Mouse (Mus musculus) lung, postnatal 0 days (tissue): ENCODE data around the gene Hnmt. TPM values are rescaled to one million over a fixed set of nuclear protein-coding genes. Genes with fewer than 3 reads are reported as not detected.
"Not testable (repeated sequence)": the region's sequence is repeated elsewhere in the genome, so short reads cannot be mapped to it uniquely, and the experiment has no call there.

Experiments used
- ATAC-seq: fragments of 200-750 bp; cut with Nextera tagmentation; 2 replicates; pipeline ENCODE4 v1.8.0; 2017; ENCODE audit warnings: moderate library complexity
- DNase-seq: peaks from one replicate; pipeline ENCODE4 v3.0.0-alpha.2; 2016; ENCODE audit warnings: low spot score
- H3K27ac ChIP-seq: fragments of 300-500 bp; sonication (generic); 2 replicates; pipeline ENCODE4 v1.5.1; 2014; ENCODE audit warnings: antibody characterized with exemption, mild to moderate bottlenecking, low read length, mixed read lengths
- H3K27me3 ChIP-seq: fragments of 300-500 bp; sonication (generic); replicated peaks from 2 replicates; pipeline ENCODE4 v1.6.1; 2014; ENCODE audit warnings: low read length, mixed read lengths; ENCODE audit not compliant: insufficient read depth
- H3K36me3 ChIP-seq: fragments of 300-500 bp; sonication (generic); 2 replicates; pipeline ENCODE4 v1.6.1; 2014; ENCODE audit warnings: low read length, mixed read lengths; ENCODE audit not compliant: insufficient read depth
- H3K4me1 ChIP-seq: fragments of 300-500 bp; sonication (generic); 2 replicates; pipeline ENCODE4 v1.6.1; 2014; ENCODE audit warnings: antibody characterized with exemption, low read depth, low read length, mixed read lengths; ENCODE audit not compliant: insufficient read depth
- H3K4me2 ChIP-seq: fragments of 300-500 bp; sonication (generic); replicated peaks from 2 replicates; pipeline ENCODE4 v1.6.1; 2014; ENCODE audit warnings: low read depth, mild to moderate bottlenecking, low read length, moderate library complexity, mixed read lengths
- H3K4me3 ChIP-seq: fragments of 300-500 bp; sonication (generic); 2 replicates; pipeline ENCODE4 v1.5.1; 2014; ENCODE audit warnings: low read depth, low read length
- H3K9ac ChIP-seq: fragments of 300-500 bp; sonication (generic); replicated peaks from 2 replicates; pipeline ENCODE4 v1.6.1; 2014; ENCODE audit warnings: low read depth, mild to moderate bottlenecking
- H3K9me3 ChIP-seq: fragments of 300-500 bp; sonication (generic); 2 replicates; pipeline ENCODE4 v1.6.1; 2016; ENCODE audit warnings: low read length, mixed read lengths
- CTCF ChIP-seq: IDR thresholded peaks from 2 replicates; pipeline ENCODE4 v1.5.1; 2016; ENCODE audit warnings: antibody characterized with exemption, mild to moderate bottlenecking
- EP300 ChIP-seq: IDR thresholded peaks from 2 replicates; pipeline ENCODE4 v1.6.1; 2016; ENCODE audit warnings: antibody characterized with exemption, mild to moderate bottlenecking, control low read depth
- WGBS: fragments of 180-500 bp; shearing (Covaris S2); extraction: QIAGEN DNeasy Blood & Tissue Kit; methylation state at CpG from one replicate; pipeline ENCODE4 v1.1.7; 2014; 5-methylcytosine and 5-hydroxymethylcytosine counted together
- polyA plus RNA-seq: library from polyadenylated mRNA; unstranded; fragments of >200 nt; fragmentation: Nextera tagmentation; extraction: Ambion mirVana; gene quantifications from 2 replicates; pipeline ENCODE4 v1.2.1, GENCODE M21; 2015

The Hnmt gene
- polyA plus RNA-seq, 1 experiment from 2014 or later = 5.6 TPM

GRCm38 (mm10) chr2:23996830-23997229, 52.4 kb downstream of the Hnmt start:
- no peak overlapping the region for H3K9ac ChIP-seq
- H3K4me3 ChIP-seq = no peak overlapping the region
- DNase-seq = no peak
- no peaks in the 10 kb centered on the region for H3K9me3 ChIP-seq
- no peaks in the 10 kb centered on the region for H3K4me1 ChIP-seq
- H3K27ac ChIP-seq = no peak overlapping the region
- TF ChIP-seq EP300 (no peak), CTCF (no peak)
- no peaks in the 10 kb centered on the region for H3K36me3 ChIP-seq
- no peak for ATAC-seq
- WGBS = 40% methylated on average over 2 of the region's 2 CpGs
- no peak overlapping the region for H3K4me2 ChIP-seq
- no peaks in the 10 kb centered on the region for H3K27me3 ChIP-seq

GRCm38 (mm10) chr2:23990034-23990573, 59.1 kb downstream of the Hnmt start:
- H3K36me3 ChIP-seq, H3K9ac ChIP-seq, H3K4me1 ChIP-seq, H3K9me3 ChIP-seq, H3K4me2 ChIP-seq, H3K27ac ChIP-seq, ATAC-seq, H3K27me3 ChIP-seq, DNase-seq, H3K4me3 ChIP-seq: not testable (repeated sequence)
- WGBS = 80% methylated on average over 9 of the region's 9 CpGs

- DNase-seq = no peak
- H3K4me2 ChIP-seq = no peak overlapping the region
- no peak overlapping the region for H3K27ac ChIP-seq
- no peaks in the 10 kb centered on the region for H3K36me3 ChIP-seq
- no peak overlapping the region for H3K9ac ChIP-seq
- H3K4me1 ChIP-seq = no peaks in the 10 kb centered on the region
- no peak for TF ChIP-seq EP300
- TF ChIP-seq CTCF = no peak
- ATAC-seq = no peak
- no peaks in the 10 kb centered on the region for H3K27me3 ChIP-seq
- no peaks in the 10 kb centered on the region for H3K9me3 ChIP-seq
- H3K4me3 ChIP-seq = no peak overlapping the region
These were observed 61.9 kb downstream of the Hnmt start for GRCm38 (mm10) chr2:23987283-23987682.

- ATAC-seq (no peak), DNase-seq (no peak)
- TF ChIP-seq CTCF (no peak), EP300 (no peak)
- H3K4me3 ChIP-seq = no peak overlapping the region
- no peaks in the 10 kb centered on the region for H3K36me3 ChIP-seq
- H3K4me2 ChIP-seq = no peak overlapping the region
- H3K27me3 ChIP-seq = no peaks in the 10 kb centered on the region
- no peaks in the 10 kb centered on the region for H3K4me1 ChIP-seq
- no peak overlapping the region for H3K9ac ChIP-seq
- no peak overlapping the region for H3K27ac ChIP-seq
- H3K9me3 ChIP-seq = no peaks in the 10 kb centered on the region
These were observed 65.9 kb downstream of the Hnmt start for GRCm38 (mm10) chr2:23983343-23983742.

- ATAC-seq (no peak), DNase-seq (no peak)
- Histone ChIP-seq H3K27me3 (no peaks in the 10 kb centered on the region), H3K4me1 (no peaks in the 10 kb centered on the region), H3K4me3 (no peak overlapping the region), H3K9me3 (no peaks in the 10 kb centered on the region), H3K9ac (no peak overlapping the region), H3K36me3 (no peaks in the 10 kb centered on the region), H3K4me2 (no peak overlapping the region), H3K27ac (no peak overlapping the region)
- TF ChIP-seq EP300 = no peak
- no peak for TF ChIP-seq CTCF
- 39% methylated on average over 1 of the region's 1 CpGs for WGBS
These were observed 66.3 kb downstream of the Hnmt start for GRCm38 (mm10) chr2:23982860-23983259.

GRCm38 (mm10) chr2:23960659-23961274, 88.4 kb downstream of the Hnmt start:
- DNase-seq, H3K9me3 ChIP-seq, ATAC-seq, H3K4me1 ChIP-seq, H3K9ac ChIP-seq, H3K36me3 ChIP-seq, H3K27me3 ChIP-seq, H3K4me3 ChIP-seq, H3K4me2 ChIP-seq, H3K27ac ChIP-seq: not testable (repeated sequence)
- WGBS = 94% methylated on average over 15 of the region's 15 CpGs

Other genes with a start within 250 kb of the Hnmt start
- not detected in 2 replicates for gene Tbpl2, start 47.2 kb upstream of the Hnmt start, polyA plus RNA-seq
- gene Il1f8, start 103.8 kb upstream of the Hnmt start, polyA plus RNA-seq = not detected in 2 replicates
- 0.43 TPM in 2 replicates for gene Il1f9, start 137.1 kb upstream of the Hnmt start, polyA plus RNA-seq
- not detected in 2 replicates for gene Il1f6, start 166.0 kb upstream of the Hnmt start, polyA plus RNA-seq
- not detected in 2 replicates for gene Il1f5, start 227.6 kb upstream of the Hnmt start, polyA plus RNA-seq
- gene Il1f10, start 241.8 kb upstream of the Hnmt start, polyA plus RNA-seq = not detected in 2 replicates